Mouse (Mus musculus) CH12F3 (cell line): ENCODE results near the gene Bbip1.
"Not testable (repeated sequence)": the region's sequence is repeated elsewhere in the genome, so short reads cannot be mapped to it uniquely, and the experiment has no call there.

ENCODE experiments used
- in situ Hi-C: fragments of 300-500 bp; cut with MboI; formaldehyde crosslinking; loops from 2 replicates; pipeline ENCODE4 v1.14.3; 2020; ENCODE audit warnings: low sequenced_read_pairs

The Bbip1 gene

DNA sequence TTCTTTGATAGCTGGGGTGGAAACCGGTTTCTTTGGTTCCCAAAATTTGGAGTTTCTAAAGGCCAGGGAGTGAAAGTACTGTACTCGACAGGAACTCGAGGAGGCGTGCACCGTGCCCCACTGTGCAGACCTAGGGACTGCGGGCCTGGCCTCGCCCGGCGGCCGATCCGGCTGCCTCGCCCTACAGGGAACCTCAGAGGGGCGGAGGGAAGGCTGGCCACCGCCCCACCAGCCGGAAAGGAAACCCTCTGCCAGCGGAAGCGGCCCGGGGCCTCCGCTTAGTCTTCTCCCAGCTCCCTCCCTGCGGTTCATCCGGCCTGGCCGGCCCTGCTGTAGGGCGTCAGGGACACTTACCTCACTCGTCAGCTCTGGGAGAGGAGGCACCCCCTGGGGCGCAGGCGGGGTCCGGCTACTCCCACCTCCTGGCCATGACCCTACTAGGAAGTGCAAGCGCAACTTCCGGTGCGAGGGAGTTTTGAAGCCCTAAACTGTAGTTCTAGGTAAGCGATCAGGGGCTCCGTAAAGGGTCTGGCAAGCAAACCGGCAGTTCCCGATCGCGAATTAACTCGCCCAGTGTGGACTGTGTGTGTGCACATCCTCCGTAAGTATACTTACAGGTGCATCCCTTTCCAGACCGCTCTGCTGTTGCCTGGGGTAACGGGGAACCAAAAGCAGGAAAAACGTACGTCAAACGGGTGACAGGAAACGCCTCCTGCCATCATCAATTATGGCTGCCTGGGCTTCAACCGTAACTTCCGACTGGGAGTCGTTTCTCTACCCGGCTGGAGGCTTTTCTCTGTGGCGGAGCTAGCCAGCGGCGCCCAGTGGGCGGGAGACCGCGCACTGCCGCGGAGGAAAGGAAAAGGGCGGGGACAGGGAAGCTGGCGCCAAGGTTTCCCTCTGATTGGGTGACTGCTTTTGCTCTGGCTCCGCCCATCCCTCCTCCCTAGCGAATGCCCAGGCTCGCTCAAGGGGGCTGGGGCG is at the start of gene Bbip1, which contains the start of gene Shoc2:
Gene Bbip1, minus strand, starts transcription at position 826 of the 984 bp plus-strand sequence.
Gene Shoc2, plus strand, starts transcription at position 505 of the 984 bp plus-strand sequence.
- in situ Hi-C loops: no loop called here

DNA sequence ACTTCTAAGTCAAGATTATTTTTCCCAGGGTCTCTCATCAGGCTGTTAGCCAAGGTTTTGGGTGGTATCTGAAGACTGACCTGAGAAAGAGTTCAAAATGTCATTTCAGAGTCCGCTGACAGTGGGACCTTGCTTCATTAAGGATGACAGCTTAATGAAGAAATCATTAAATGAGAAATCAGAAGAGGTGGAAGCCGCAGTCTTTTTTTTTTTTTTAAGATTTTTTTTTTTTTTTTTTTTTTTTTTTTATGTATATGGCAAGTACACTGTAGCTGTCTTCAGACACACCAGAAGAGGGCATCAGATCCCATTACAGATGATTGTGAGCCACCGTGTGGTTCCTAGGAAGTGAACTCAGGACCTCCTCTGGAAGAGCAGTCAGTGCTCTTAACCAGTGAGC is 49.4 kb upstream of the Bbip1 start:
- in situ Hi-C loops: no loop called here

DNA sequence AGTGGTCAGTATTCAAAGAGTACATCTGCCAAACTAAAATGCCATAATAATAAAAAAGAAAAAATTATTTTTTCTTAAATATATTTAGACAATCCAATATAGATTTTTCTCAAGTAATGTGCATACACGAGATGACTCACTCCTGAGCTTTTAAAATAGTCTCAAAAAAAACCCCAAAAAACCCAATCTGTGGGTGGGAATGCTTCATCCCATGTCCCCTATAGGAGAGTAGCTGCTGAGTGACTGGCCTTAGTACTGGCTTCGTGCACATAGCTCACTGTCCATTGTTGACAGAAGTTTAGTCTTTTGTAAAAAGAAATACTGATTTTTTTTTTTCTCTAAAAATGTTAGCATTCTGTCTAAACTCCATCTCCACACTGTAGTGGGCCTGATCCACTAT is 46.1 kb upstream of the Bbip1 start:
- in situ Hi-C loops: no loop called here

DNA sequence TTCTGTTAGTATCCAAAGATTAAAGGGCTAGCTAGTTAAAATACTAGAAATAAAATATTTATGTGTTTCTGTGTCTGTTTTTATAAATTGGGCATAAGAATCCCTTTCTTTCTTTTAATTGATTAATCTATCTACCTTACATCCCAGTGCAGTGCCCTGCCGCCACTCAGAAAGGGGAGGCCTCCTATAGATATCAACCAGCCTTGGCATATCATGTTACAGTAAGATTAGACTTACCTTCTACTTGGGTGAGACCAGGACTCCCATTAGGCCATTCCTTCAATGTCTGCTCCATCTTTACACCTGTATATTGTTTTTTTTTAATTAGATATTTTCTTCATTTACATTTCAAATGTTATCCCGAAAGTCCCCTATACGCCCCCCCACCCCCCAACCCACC is 40.2 kb upstream of the Bbip1 start:
- in situ Hi-C loops: no loop called here

DNA sequence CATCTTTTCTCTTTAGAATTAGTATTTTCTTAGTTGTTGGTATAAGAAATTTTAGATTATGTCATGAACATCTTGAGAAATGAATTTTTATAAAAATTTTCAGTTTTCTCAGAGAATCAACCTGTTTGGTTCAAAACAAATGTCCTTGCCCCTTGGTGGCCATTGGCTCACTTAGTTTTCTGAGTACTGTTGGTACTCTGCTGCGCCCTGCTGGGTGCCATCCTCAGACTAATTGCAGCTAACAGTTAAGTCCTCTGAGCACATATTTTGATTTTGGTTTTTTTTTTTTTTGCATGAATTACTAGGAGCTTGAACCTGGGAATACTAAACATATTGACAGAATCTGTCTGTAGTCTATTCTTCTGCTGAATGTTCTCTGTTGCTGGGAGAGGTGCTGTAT is 38.9 kb upstream of the Bbip1 start:
- in situ Hi-C loops: no loop called here

DNA sequence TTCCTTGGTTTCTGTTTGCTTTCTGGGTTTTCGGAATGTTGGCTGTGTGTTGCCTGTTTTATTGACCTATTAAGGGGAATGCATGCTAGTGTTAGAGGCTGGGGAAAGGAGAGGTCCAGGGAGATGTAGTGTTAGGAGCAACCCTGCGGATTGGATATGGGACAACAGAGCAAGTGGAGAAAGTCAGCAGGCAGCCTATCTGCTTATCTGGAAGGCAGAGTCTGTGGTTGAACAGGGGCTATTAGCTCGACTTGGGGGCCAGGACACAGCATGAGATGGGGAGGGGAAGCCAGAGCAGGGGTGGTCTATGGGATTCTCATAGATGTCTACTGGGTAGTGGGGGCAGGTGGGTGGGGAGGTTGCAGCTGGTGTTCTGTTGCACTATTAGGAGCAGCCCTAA is 37.6 kb upstream of the Bbip1 start:
- in situ Hi-C loops: no loop called here

DNA sequence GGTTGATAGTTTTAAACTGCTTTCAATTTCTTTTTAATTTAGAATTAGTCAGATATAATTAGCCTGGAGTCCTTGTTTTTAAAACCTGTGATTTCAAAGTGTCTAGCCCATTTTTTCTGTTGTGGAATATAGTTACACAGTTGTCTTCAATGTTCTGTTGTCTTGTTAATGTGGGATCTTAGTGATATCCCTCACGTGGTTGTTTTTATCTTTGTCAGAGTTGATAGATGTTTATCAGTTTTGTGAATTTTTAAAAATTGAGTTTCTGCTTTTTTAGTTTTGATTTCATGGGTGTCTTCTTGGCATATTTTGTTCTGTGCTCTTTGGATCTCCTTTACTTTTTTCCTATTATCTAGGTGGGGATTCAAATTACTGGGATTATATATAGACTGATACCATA is 29.2 kb upstream of the Bbip1 start:
- in situ Hi-C loops: no loop called here

DNA sequence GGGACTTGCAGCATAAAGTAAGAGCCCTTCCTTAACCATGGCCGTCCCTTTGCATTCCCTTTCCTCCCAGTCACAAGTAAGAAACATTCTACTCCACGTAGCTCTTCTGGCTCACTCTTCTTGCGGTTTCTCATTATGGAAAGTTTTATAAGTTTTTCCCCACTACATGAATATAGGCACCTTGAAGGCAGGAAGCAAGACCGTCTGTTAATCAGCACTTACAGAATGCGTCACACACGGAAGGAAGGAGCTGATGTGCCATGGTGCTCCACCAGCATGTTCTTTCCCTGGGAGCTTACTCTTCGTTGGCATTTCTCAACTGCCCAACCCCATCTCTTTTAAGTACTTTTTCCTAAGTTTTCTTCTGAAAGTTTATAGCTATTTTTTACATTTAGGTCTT is 27.5 kb upstream of the Bbip1 start:
- in situ Hi-C loops: no loop called here

DNA sequence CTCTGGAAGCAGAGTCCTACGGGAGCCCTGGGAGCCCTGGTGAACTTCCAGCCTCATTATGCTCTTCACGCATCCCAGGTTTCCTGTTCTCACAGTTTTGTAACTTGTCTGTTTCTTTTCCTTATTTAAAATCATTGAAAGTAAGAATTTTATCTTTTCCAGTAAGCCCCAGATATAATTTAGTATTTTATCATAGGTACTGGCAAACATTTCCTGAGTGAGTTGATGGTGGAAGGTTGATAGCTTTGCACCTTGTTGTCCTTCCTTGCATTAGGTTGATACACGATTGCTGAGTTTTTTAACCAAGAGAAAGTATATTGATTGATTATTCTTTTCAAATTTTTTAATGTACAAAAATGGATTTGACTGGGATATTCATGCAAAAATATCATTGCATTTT is 24.8 kb upstream of the Bbip1 start:
- in situ Hi-C loops: no loop called here

DNA sequence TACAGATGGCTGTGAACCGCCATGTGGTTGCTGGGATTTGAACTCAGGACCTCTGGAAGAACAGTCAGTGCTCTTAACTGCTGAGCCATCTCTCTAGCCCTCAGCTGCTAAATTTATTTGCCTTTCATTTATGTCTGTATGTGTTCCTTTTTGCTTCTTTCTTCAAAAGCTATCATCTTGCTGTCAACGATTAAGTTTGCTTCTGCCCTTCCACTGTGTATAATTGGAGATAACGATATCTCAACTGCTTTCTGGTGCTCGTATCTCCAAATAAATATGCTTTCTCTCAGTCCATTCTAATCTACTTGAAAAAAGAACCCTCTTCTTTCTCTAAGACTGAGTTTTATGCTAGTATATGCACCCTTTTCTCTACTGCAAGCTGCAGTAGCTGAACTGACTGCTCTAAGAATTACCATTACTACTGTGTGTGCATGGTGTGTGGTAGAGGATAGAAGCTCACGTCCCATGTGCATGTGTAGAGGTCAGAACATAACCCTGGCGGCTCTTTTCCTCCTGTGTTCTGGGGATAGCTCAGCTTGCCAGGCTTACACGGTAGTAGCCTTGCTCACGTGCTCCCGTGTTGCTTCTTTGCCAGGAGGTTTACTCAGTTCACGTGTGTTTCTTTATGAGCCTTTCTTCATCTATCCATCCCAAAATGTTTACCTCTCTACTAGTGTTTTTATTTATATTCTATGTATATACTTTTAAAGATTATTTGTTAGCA is 20.6 kb upstream of the Bbip1 start:
- in situ Hi-C loops: no loop called here

DNA sequence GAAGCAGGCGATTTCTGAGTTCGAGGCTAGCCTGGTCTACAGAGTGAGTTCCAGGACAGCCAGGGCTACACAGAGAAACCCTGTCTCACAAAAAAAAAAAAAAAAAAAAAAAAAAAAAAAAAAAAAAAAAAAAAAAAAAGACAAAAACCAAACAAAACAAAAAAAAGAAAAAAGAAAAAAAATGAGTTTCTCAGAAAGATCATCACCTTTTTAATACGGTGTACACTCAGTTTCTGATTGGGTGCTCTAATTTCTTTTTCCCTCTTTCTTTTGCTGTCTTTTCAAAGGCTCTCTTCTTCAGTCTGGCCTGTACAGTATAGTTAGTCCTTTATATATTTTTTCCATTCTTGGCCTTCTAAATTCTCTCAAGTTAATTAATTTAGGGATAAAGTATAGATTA is 19.9 kb upstream of the Bbip1 start:
- in situ Hi-C loops: not testable (repeated sequence)

DNA sequence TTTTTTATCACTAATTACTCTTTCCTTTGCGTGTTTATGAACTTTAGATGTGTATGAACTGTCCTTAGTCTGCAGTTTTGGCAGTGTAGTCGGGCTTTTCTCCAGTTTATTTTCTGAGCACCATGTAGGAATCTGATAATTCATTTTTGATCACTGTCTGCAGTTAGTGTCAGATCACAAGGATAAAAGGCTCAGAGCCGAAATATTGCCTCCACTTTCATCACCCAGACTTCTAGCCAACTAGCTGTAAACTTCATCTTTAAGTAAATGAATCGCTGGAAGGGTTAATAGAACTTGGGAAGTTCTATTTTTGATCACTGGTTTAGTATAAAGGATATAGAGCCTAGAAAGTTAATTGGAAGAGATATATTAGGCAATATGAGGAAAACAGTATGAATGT is 18.1 kb upstream of the Bbip1 start:
- in situ Hi-C loops: no loop called here

DNA sequence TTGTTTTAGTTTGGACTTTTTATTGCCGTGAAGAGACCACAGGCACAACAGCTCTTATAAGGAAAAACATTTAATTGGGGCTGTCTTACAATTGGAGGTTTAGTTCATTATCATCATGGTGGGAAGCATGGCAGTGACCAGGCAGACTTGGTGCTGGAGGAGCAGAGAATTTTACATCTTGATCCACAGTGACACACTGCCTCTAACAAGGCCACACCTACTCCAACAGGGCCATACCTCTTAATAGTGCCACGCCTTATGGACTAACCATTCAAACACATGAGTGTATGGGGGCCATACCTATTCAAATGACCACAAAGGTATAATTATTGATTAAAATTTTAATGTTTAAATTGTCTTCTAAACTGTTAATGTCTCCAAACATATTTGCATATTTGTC is 13.1 kb upstream of the Bbip1 start:
- in situ Hi-C loops: no loop called here

DNA sequence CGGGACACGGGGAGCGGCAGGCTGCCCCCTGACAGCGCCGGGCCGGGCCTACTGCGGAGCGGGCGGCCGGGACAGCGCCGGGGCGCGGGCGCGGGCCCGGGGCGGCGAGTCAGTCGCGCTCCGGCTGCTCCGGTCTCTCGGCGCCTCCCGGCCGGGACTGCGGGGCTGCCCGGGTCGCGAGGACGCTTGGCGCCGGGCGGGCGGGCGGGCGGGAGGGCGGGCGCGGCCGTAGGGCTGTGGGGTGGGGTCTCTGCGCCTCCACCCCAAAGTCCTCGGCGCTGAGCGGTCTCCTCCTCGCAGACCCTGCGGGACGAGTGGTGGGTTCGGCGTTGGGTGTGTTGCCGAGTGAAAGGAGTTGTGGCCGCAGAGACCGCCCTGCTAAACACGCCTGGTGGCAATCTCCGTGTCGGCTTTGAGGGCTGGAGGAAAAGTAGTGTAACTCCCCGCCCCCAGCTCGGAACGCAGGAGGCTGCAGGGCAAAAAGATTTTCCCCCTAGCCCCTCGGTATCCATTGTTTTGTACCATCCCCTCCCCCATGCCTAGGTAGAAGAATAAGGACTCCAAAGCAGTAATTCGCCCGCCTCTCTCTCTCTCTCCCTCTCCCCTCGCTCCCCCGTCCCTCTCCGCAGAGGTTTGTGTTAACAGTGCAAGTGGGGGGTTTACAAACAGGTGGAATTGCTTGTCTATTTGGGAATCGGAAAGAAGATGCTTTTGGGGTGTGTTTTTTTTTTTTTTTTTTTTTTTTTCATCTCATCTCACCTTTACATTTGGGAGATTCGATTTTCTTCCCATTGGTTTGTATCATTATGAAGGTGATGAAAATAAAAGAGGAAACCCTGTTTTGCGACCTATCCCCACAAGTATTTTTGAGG is 980 bp upstream of the Bbip1 start:
- in situ Hi-C loops: no loop called here

DNA sequence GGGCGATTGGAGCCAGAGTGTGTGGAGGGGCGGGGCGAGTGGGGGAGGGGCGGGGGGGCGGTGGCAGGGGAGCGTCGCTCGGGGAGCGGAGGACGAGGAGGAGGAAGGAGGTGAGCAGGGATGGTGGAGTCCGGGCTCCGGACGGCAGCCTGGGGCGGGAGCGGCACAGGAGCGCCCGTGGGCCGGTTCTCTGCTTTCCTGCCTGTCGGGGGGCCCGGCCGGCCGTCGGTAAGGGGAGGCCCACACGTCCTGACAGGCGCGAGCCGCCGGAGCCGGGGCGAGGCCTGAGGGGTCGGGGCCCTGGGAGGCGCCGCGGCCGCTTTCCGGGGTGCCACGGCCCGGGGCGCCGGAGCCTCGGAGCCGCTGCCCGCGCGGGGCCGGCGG is 351 bp upstream of the Bbip1 start:
- in situ Hi-C loops: no loop called here

DNA sequence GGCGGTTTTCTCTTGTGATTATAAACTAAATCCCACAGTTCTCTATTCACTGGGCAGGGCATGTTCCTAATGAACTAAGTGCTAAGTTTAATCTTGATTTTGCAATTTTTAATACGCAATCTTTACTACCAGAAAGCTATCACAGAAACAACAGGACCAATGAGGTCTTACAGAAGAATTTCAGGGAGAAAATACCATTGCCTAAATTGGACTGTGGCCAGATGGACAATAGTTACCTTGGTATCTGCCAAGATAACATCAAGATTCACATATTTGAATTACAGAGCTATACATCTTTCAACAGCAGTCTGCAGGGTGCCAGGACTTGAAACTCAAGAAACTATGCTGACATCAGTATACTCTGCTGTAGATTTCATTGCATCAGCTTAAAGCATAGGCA is 2.1 kb downstream of the Bbip1 start:
- in situ Hi-C loops: no loop called here

DNA sequence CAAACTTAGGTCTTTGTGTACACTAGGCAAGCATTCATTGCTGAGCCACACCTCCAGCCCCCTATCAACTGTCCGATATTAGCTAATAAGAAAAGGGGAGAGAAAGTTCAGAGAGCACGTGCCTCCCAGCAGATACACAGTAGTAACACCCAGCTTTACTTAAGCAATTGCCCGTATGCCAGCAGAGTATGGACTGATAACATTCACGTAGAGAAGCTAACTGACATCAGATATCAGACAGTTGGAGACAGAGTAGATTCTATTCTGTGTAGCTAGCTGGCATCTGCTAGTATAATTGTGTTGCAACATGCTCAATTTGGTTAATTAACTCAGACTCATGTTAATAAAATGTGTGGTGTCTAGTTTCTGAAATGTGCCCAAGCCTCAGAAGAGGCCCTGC is 3.3 kb downstream of the Bbip1 start:
- in situ Hi-C loops: no loop called here

DNA sequence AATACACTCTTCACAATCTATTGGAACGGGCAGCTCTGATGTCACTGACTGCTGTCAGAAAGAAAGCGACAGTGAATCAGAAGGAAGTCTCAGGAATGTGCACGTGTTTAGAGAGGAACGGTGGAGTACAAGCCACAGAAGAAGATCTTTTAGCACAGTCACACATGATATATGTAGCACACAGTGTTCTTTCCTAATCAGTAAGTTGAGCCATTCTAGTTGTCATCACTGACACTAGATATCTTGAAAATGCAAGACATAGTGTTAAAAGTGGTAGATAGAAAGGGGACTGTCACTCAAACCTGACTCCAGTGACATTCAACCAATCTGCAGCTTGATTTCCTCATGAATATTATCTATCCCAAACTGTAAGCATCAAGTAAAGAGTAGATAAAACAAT is 5.0 kb downstream of the Bbip1 start:
- in situ Hi-C loops: no loop called here

DNA sequence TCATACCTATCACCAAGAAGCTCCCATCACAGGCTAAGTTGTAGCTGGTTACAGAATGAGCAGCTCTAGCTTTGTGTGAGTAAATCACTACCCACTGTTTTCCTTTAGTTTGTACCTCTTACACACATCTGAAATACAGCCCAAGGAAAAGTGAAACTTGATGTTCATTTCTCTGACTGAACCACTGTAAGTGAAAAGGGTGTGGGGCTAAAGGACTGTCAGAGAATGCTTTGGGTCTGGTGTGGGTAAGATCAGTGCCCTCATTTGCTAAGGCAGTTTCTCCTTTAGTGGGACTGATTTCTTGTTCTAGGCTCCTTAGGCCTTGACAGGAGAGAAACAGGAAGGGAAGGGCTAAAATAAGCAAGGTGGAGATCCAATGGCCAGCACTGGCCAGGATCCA is 10.4 kb downstream of the Bbip1 start:
- in situ Hi-C loops: no loop called here

DNA sequence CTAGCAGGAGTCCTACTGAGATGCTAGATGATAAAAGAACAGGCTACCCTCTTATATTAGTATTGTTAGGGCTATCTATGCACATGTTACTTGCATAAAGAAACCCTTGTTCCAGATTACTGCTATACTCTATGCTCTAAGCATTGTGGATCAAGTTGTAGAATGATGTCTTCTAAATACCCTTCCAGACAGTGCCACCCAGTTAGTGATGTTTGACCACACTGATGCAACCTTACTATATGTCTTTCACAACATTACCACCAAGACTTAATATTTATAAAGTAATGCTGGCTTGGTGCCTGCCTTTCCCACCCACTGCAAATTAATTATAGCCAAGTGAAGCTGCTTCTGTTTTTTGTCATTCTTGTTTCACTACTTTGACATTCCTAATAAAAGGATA is 11.4 kb downstream of the Bbip1 start:
- in situ Hi-C loops: no loop called here

DNA sequence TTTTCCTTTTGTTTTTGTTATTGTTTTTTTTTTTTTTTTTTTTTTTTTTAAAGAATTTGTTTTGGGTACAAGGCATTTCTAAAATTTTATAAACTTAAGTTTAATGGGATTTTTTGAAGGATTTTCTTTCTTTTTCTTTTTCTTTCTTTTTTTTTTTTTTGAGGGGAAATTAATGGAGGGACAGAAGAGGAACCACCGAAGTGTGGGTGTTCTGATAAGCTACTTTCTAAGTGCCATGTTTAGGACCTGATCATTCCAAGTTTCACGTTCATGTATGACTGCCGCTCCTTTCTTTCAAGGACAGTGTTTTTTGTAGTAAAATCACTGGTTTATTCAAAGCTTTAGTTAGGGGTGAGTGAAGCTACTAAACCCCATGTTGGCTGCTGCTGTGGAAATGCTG is 15.2 kb downstream of the Bbip1 start:
- in situ Hi-C loops: no loop called here
